8 mouse cellular contexts compared by ENCODE assay signal in the genomic region with DNA sequence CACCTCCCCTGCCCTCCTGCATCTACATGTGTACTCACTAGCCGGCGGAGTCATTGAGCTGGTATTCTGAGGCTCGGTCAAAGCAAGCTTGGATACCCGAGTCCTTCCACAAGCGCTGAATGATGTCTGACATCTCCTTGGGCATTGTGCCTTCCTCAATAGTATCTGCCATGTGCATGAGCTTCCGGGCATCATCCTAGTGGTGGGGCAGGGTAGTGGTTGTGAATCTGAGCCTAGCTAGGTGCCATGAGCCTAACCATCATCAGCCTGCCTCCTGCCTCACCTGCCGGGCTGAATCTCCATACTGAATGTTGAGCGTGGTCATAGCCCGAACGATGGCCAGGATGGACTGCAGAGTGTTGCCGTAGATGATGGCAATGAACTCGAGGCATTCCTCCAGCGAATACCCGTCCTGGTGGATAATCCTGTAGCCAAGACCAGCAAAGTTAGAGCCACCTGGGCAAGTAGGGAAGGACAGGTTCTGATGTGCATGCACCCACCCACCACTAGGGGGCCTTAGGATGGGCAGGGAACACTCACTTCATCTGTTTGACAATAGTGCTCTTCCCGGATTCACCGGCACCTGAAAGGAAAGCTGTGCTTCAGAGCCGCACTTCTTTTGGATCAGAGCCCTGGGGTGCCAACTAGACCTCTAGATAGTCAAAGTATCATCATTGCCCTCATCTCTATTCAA. TPM values are rescaled to one million over a fixed set of nuclear protein-coding genes. Genes with fewer than 3 reads are reported as not detected.
DNase-seq lines count a peak whose midpoint lies in the region; ATAC-seq and TF ChIP-seq lines count a peak whose summit lies in the region.

No protein-coding gene starts in this region.

- peaks cover 32% of the 10 kb centered on the region for H3K4me1 ChIP-seq in forebrain, embryonic 10.5 days
- peaks cover 20% of the 10 kb centered on the region for H3K4me1 ChIP-seq in forebrain, embryonic 16.5 days (replicated peaks; ENCODE audit: control insufficient read depth, insufficient read depth, low read length)
- H3K4me1 ChIP-seq in heart, postnatal 0 days (ENCODE audit: control insufficient read depth, insufficient read depth): peaks cover 4% of the 10 kb centered on the region; the same call in 1 of the 2 replicates

- H3K36me3 ChIP-seq in forebrain, embryonic 10.5 days (replicated peaks): peaks cover 9% of the 10 kb centered on the region
- H3K36me3 ChIP-seq in forebrain, embryonic 16.5 days (ENCODE audit: control insufficient read depth, insufficient read depth): peaks cover 3% of the 10 kb centered on the region; the same call in 1 of the 2 replicates
- no peaks in the 10 kb centered on the region for H3K36me3 ChIP-seq in heart, postnatal 0 days (replicated peaks; ENCODE audit: control insufficient read depth, insufficient read depth, low read length)
- H3K36me3 ChIP-seq in splenic B cell, adult 2 months (ENCODE audit: control insufficient read depth, insufficient read depth, low read length, poor library complexity, severe bottlenecking): no peaks in the 10 kb centered on the region

- H3K4me2 ChIP-seq in forebrain, embryonic 16.5 days (ENCODE audit: low read length): no peak overlapping the region
- H3K4me2 ChIP-seq in heart, postnatal 0 days (ENCODE audit: low read depth, low read length): no peak overlapping the region

- H3K4me3 ChIP-seq in forebrain, embryonic 10.5 days: peak overlapping the region; percentile 49; the same call in 1 of the 2 replicates
- H3K4me3 ChIP-seq in forebrain, embryonic 16.5 days (replicated peaks; ENCODE audit: low read length): no peak overlapping the region
- H3K4me3 ChIP-seq in heart, postnatal 0 days (ENCODE audit: low read depth, low read length): no peak overlapping the region

- peaks cover 49% of the 10 kb centered on the region for H3K27me3 ChIP-seq in forebrain, embryonic 10.5 days (ENCODE audit: poor library complexity, severe bottlenecking)
- peaks cover 18% of the 10 kb centered on the region for H3K27me3 ChIP-seq in forebrain, embryonic 16.5 days (replicated peaks; ENCODE audit: control insufficient read depth, insufficient read depth, low read length)
- peaks cover 34% of the 10 kb centered on the region for H3K27me3 ChIP-seq in heart, postnatal 0 days (ENCODE audit: control insufficient read depth, insufficient read depth, low read length)
- H3K27me3 ChIP-seq in splenic B cell, adult 2 months (ENCODE audit: control insufficient read depth, insufficient read depth, low read length, poor library complexity, severe bottlenecking): no peaks in the 10 kb centered on the region

- H3K9me3 ChIP-seq in forebrain, embryonic 10.5 days: no peaks in the 10 kb centered on the region
- no peaks in the 10 kb centered on the region for H3K9me3 ChIP-seq in forebrain, embryonic 16.5 days (ENCODE audit: control insufficient read depth, low read length)
- H3K9me3 ChIP-seq in heart, postnatal 0 days (replicated peaks; ENCODE audit: control insufficient read depth, low read length): no peaks in the 10 kb centered on the region

- WGBS in forebrain, embryonic 10.5 days: 22% methylated on average over 17 of the region's 17 CpGs
- WGBS in forebrain, embryonic 16.5 days: 18% methylated on average over 17 of the region's 17 CpGs
- WGBS in heart, postnatal 0 days: 22% methylated on average over 17 of the region's 17 CpGs

- H3K27ac ChIP-seq in forebrain, embryonic 10.5 days: no peak overlapping the region
- no peak overlapping the region for H3K27ac ChIP-seq in forebrain, embryonic 16.5 days (ENCODE audit: low read length)
- no peak overlapping the region for H3K27ac ChIP-seq in heart, postnatal 0 days (ENCODE audit: low read depth)

- no peak overlapping the region for H3K9ac ChIP-seq in forebrain, embryonic 16.5 days (replicated peaks; ENCODE audit: low read depth, low read length)
- H3K9ac ChIP-seq in heart, postnatal 0 days (replicated peaks; ENCODE audit: low read depth, low read length): no peak overlapping the region

- DNase-seq in forebrain, embryonic 10.5 days (ENCODE audit: extremely low spot score, low spot score): peak; percentile 58
- peak; percentile 79 for DNase-seq in CD4-positive, CD25-positive, alpha-beta regulatory T cell, adult 2 months (ENCODE audit: low read depth, low spot score)
- peak; percentile 60 for DNase-seq in cerebellum, adult 8-10 months
- DNase-seq in heart, postnatal 0 days (ENCODE audit: low spot score): no peak
- DNase-seq in lung, postnatal 10 days: peak; percentile 64
- peak; percentile 76 for DNase-seq in splenic B cell, adult 2 months (ENCODE audit: low read depth, low spot score)
- no peak for DNase-seq in urinary bladder, adult 18-20 months (ENCODE audit: low spot score in 2 of 2)

- no peak for TF ChIP-seq EP300 in heart, postnatal 0 days (IDR thresholded peaks at IDR 0.05; ENCODE audit: low read depth)

- no peak for ATAC-seq in forebrain, embryonic 16.5 days
- ATAC-seq in heart, postnatal 0 days (ENCODE audit: insufficient read depth, low read depth): no peak

- peak; percentile 68 for TF ChIP-seq CTCF in heart, postnatal 0 days (IDR thresholded peaks at IDR 0.05; ENCODE audit: low read depth)

RNA-seq across cellular contexts. Expression of a gene that starts 2.3 kb away (rescaled TPM):
- polyA plus RNA-seq in forebrain, embryonic 10.5 days (2016; fragmentation: Nextera tagmentation; extraction: Ambion mirVana): 3.9 and 4.1 TPM in 2 replicates
- 1.2 and 1.4 TPM in 2 replicates for polyA plus RNA-seq in forebrain, embryonic 16.5 days (2015; fragmentation: Nextera tagmentation; extraction: Ambion mirVana)
- not detected in 2 replicates for total RNA-seq in heart, postnatal 0 days (2014; rRNA removed; ENCODE audit: low replicate concordance)
- polyA plus RNA-seq in heart, postnatal 0 days (2015; fragmentation: Nextera tagmentation; extraction: Ambion mirVana): 0.25 and 0.33 TPM in 2 replicates

RNA-seq across cellular contexts. Expression of a gene that starts 7.9 kb away (rescaled TPM):
- polyA plus RNA-seq in forebrain, embryonic 10.5 days (2016; fragmentation: Nextera tagmentation; extraction: Ambion mirVana): 8.8 and 9.0 TPM in 2 replicates
- polyA plus RNA-seq in forebrain, embryonic 16.5 days (2015; fragmentation: Nextera tagmentation; extraction: Ambion mirVana): 30.4 and 32.6 TPM in 2 replicates
- 8.9 and 16.9 TPM in 2 replicates for total RNA-seq in heart, postnatal 0 days (2014; rRNA removed; ENCODE audit: low replicate concordance)
- polyA plus RNA-seq in heart, postnatal 0 days (2015; fragmentation: Nextera tagmentation; extraction: Ambion mirVana): 2.7 and 4.0 TPM in 2 replicates

RNA-seq across cellular contexts. Expression of a gene that starts 33.0 kb away (rescaled TPM):
- polyA plus RNA-seq in forebrain, embryonic 10.5 days (2016; fragmentation: Nextera tagmentation; extraction: Ambion mirVana): 10.0 and 11.2 TPM in 2 replicates
- polyA plus RNA-seq in forebrain, embryonic 16.5 days (2015; fragmentation: Nextera tagmentation; extraction: Ambion mirVana): 11.0 and 14.9 TPM in 2 replicates
- 38.4 and 59.5 TPM in 2 replicates for total RNA-seq in heart, postnatal 0 days (2014; rRNA removed; ENCODE audit: low replicate concordance)
- polyA plus RNA-seq in heart, postnatal 0 days (2015; fragmentation: Nextera tagmentation; extraction: Ambion mirVana): 2.6 and 2.7 TPM in 2 replicates

RNA-seq across cellular contexts. Expression of a gene that starts 42.1 kb away (rescaled TPM):
- polyA plus RNA-seq in forebrain, embryonic 10.5 days (2016; fragmentation: Nextera tagmentation; extraction: Ambion mirVana): 526 and 533 TPM in 2 replicates
- polyA plus RNA-seq in forebrain, embryonic 16.5 days (2015; fragmentation: Nextera tagmentation; extraction: Ambion mirVana): 299 and 316 TPM in 2 replicates
- total RNA-seq in heart, postnatal 0 days (2014; rRNA removed; ENCODE audit: low replicate concordance): 472 and 473 TPM in 2 replicates
- 291 and 295 TPM in 2 replicates for polyA plus RNA-seq in heart, postnatal 0 days (2015; fragmentation: Nextera tagmentation; extraction: Ambion mirVana)

Comparison
In these comparisons a context has a peak if more than half of its experiments do, and no peak if none do; other contexts are left out.
1. DNase-seq: peak in forebrain, embryonic 10.5 days (single experiment), CD4-positive, CD25-positive, alpha-beta regulatory T cell, adult 2 months (single experiment), cerebellum, adult 8-10 months (single experiment), lung, postnatal 10 days (single experiment) and splenic B cell, adult 2 months (single experiment); none in heart, postnatal 0 days (single experiment) and urinary bladder, adult 18-20 months (0 of 2).